Mouse (Mus musculus): ENCODE data around the gene Khdc3. TPM values are rescaled to one million over a fixed set of nuclear protein-coding genes. Genes with fewer than 3 reads are reported as not detected.

The Khdc3 gene
- total and polyA plus RNA-seq, 3 experiments, result 0.17 to 0.86 (median 0.84) TPM

DNA sequence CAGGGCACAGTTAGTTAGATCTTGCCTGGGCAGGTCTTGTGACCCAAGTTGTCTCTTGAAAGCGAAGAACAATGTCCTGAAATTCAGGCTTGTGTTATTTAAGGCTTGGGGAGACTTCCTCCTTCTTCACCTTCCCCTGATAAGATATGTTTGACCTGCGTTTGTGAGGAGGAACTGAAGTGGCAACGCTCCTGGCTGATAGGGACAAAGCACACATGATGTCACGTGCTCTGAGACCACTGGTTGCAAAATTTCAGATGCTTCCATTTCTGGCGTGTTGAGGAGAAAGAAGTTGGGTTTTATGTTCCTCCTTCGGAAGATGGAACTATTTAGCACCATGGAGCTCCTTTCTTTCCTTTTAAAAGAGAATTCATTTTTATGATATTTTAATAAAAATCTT is 15.8 kb upstream of the Khdc3 start:
- peaks cover 7 to 83% of the 10 kb centered on the region in 2 experiments; a peak in 3 of 4 replicates for H3K4me1 ChIP-seq (ENCODE audit: control insufficient read depth in 1 of 2, insufficient read depth in 2 of 2)
- H3K4me3 ChIP-seq (replicated peaks in 1 of 3; ENCODE audit: low read depth in 2 of 3, low read length in 2 of 3, poor library complexity in 1 of 3), result no peak overlapping the region
- no peak overlapping the region for H3K9ac ChIP-seq (ENCODE audit: insufficient read depth, low read depth)
- no peak for DNase-seq (ENCODE audit: extremely low read depth)
- H3K27ac ChIP-seq (ENCODE audit: insufficient read depth, low read depth), result no peak overlapping the region
- no peak for TF ChIP-seq E2F4 (IDR thresholded peaks at IDR 0.05; ENCODE audit: insufficient replicate concordance, low read depth, low read length)
- TF ChIP-seq MAX (IDR thresholded peaks at IDR 0.05; ENCODE audit: low read length), result no peak
- TF ChIP-seq TBP (conservative IDR thresholded peaks at IDR 0.05; ENCODE audit: low read depth, low read length), result no peak
- TF ChIP-seq MAZ (IDR thresholded peaks at IDR 0.05; ENCODE audit: low read depth, low read length), result no peak
- TF ChIP-seq ELF1 (IDR thresholded peaks at IDR 0.05; ENCODE audit: low read depth, low read length), result no peak
- TF ChIP-seq CHD1 (IDR thresholded peaks at IDR 0.05; ENCODE audit: low read depth, low read length), result no peak
- no peak for TF ChIP-seq ZKSCAN1 (IDR thresholded peaks at IDR 0.05; ENCODE audit: borderline replicate concordance, low read depth, low read length)
- no peak for TF ChIP-seq POLR2AphosphoS2 (IDR thresholded peaks at IDR 0.05; ENCODE audit: low read depth, low read length)
- TF ChIP-seq SMC3 (IDR thresholded peaks at IDR 0.05; ENCODE audit: low read depth, low read length), result no peak
- no peak for TF ChIP-seq ZNF384 (IDR thresholded peaks at IDR 0.05; ENCODE audit: low read depth, low read length)
- no peak for TF ChIP-seq KAT2A (IDR thresholded peaks at IDR 0.05; ENCODE audit: insufficient replicate concordance, low read length)
- TF ChIP-seq ETS1 (conservative IDR thresholded peaks at IDR 0.05; ENCODE audit: low read depth, low read length), result no peak
- no peak for TF ChIP-seq TCF12 (IDR thresholded peaks at IDR 0.05; ENCODE audit: low read depth, low read length)
- no peak overlapping the region for H3K4me2 ChIP-seq (ENCODE audit: insufficient read depth, low read depth, poor library complexity, severe bottlenecking)
- H3K27me3 ChIP-seq (replicated peaks), result no peaks in the 10 kb centered on the region
- dilution Hi-C loops (cut with MboI; ENCODE audit: extremely low pct_ligation_motif_present, extremely low pct_unique_long_range_greater_than_20kb, low sequenced_read_pairs), result no loop called here
- H3K79me2 ChIP-seq (replicated peaks; ENCODE audit: control insufficient read depth, extremely low read depth, insufficient read depth, poor library complexity, severe bottlenecking), result no peaks in the 10 kb centered on the region
- in situ Hi-C loops (cut with MboI; ENCODE audit: low pct_ligation_motif_present, low pct_unique_long_range_greater_than_20kb, low sequenced_read_pairs), result loop anchor here (25.0 kb wide), 1 partner anchor 324 kb away; no protein-coding TSS in a partner anchor
- peaks cover 12 to 36% of the 10 kb centered on the region in 2 experiments for H3K36me3 ChIP-seq (replicated peaks in 1 of 2; ENCODE audit: control insufficient read depth in 1 of 2, insufficient read depth in 1 of 2, low read length in 1 of 2)
- no peaks in the 10 kb centered on the region for H3K9me3 ChIP-seq (replicated peaks; ENCODE audit: low read length)

DNA sequence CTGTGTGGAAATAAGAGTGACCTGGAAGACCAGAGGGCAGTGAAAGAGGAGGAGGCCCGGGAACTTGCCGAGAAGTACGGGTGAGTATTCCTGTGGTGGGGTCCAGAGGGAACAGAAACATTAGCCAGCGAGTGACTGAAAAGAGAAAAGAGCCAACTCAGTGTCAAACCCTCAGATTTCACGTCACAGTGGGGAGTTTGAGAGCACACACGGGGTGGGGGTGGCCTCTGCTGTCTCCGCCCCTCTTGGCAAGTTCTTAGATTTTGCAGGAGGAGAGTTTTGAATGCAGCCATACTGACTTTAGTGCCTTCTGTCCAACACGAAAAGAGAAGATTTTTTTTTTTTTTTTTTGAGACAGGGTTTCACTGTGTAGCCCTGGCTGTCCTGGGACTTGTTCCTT is 14.5 kb upstream of the Khdc3 start:
- no peak overlapping the region for H3K27ac ChIP-seq (ENCODE audit: insufficient read depth, low read depth)
- H3K9ac ChIP-seq (ENCODE audit: insufficient read depth, low read depth), result no peak overlapping the region
- no peak for DNase-seq (ENCODE audit: extremely low read depth)
- H3K4me2 ChIP-seq (ENCODE audit: insufficient read depth, low read depth, poor library complexity, severe bottlenecking), result no peak overlapping the region
- H3K36me3 ChIP-seq (replicated peaks in 1 of 2; ENCODE audit: control insufficient read depth in 1 of 2, insufficient read depth in 1 of 2, low read length in 1 of 2), result peaks cover 12 to 35% of the 10 kb centered on the region in 2 experiments
- H3K79me2 ChIP-seq (replicated peaks; ENCODE audit: control insufficient read depth, extremely low read depth, insufficient read depth, poor library complexity, severe bottlenecking), result no peaks in the 10 kb centered on the region
- no peaks in the 10 kb centered on the region for H3K27me3 ChIP-seq (replicated peaks)
- in situ Hi-C loops (cut with MboI; ENCODE audit: low pct_ligation_motif_present, low pct_unique_long_range_greater_than_20kb, low sequenced_read_pairs) (loop anchor here (25.0 kb wide), 1 partner anchor 325 kb away; no protein-coding TSS in a partner anchor), dilution Hi-C loops (cut with MboI; ENCODE audit: extremely low pct_ligation_motif_present, extremely low pct_unique_long_range_greater_than_20kb, low sequenced_read_pairs) (no loop called here)
- H3K4me3 ChIP-seq (replicated peaks in 1 of 3; ENCODE audit: low read depth in 2 of 3, low read length in 2 of 3, poor library complexity in 1 of 3), result no peak overlapping the region
- H3K4me1 ChIP-seq (ENCODE audit: control insufficient read depth in 1 of 2, insufficient read depth in 2 of 2), result peaks cover 7 to 81% of the 10 kb centered on the region in 2 experiments; a peak in 3 of 4 replicates
- TF ChIP-seq MEF2A (IDR thresholded peaks at IDR 0.05; ENCODE audit: borderline replicate concordance, low read depth, low read length) (no peak), NELFE (IDR thresholded peaks at IDR 0.05; ENCODE audit: low read depth, low read length) (no peak), POLR2A (IDR thresholded peaks at IDR 0.05; ENCODE audit: low read depth, low read length) (no peak), RAD21 (IDR thresholded peaks at IDR 0.05; ENCODE audit: low read depth, low read length) (no peak), SMC3 (IDR thresholded peaks at IDR 0.05; ENCODE audit: low read depth, low read length) (no peak), JUN (IDR thresholded peaks at IDR 0.05; ENCODE audit: insufficient read depth, low read depth, low read length) (no peak), E2F4 (IDR thresholded peaks at IDR 0.05; ENCODE audit: insufficient replicate concordance, low read depth, low read length) (no peak)
- no peaks in the 10 kb centered on the region for H3K9me3 ChIP-seq (replicated peaks; ENCODE audit: low read length)
